Mouse (Mus musculus): ENCODE data around the gene 6330409D20Rik. TPM values are rescaled to one million over a fixed set of nuclear protein-coding genes. Genes with fewer than 3 reads are reported as not detected.

The 6330409D20Rik gene
- polyA plus RNA-seq, 1 experiment from 2014 or later, result 3.0 TPM

DNA sequence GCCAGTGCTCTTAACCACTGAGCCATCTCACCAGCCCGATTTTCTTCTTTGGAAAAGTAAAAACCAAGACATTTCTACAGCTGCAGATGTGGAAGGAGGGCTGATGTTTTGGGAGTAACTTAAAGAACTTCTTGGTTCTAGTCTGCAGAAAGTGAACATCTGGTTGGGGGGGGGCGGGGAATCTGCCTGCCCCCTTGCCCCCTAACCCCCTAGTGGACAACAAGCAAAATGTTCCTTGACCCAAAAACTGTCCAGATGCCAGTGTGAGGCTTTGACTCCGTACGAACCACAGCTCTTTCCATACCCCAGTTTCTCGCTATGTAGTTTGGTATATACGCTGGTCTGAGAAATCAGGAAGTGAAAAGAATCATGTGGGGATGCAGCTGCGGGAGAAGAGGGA is 9.4 kb upstream of the 6330409D20Rik start:
- Histone ChIP-seq H3K27ac (ENCODE audit: low read depth, low read length) (peak overlapping the region; percentile 61; the same call in 1 of the 2 replicates), H3K9me3 (ENCODE audit: control insufficient read depth, low read length) (no peaks in the 10 kb centered on the region), H3K27me3 (ENCODE audit: control insufficient read depth, insufficient read depth, low read length) (no peaks in the 10 kb centered on the region), H3K9ac (ENCODE audit: low read depth, low read length) (no peak overlapping the region), H3K4me3 (ENCODE audit: low read depth, low read length) (no peak overlapping the region), H3K4me1 (replicated peaks; ENCODE audit: control insufficient read depth, insufficient read depth, low read length) (peaks cover 5% of the 10 kb centered on the region), H3K36me3 (ENCODE audit: control insufficient read depth, insufficient read depth, low read length) (0 out of 2 replicates have a peak, but pooled peaks cover 3% of the 10 kb centered on the region), H3K4me2 (replicated peaks; ENCODE audit: low read depth, low read length) (no peak overlapping the region)
- 74% methylated on average over 7 of the region's 7 CpGs for WGBS
- ATAC-seq (ENCODE audit: low FRiP score) (no peak), DNase-seq (ENCODE audit: low spot score) (no peak)

DNA sequence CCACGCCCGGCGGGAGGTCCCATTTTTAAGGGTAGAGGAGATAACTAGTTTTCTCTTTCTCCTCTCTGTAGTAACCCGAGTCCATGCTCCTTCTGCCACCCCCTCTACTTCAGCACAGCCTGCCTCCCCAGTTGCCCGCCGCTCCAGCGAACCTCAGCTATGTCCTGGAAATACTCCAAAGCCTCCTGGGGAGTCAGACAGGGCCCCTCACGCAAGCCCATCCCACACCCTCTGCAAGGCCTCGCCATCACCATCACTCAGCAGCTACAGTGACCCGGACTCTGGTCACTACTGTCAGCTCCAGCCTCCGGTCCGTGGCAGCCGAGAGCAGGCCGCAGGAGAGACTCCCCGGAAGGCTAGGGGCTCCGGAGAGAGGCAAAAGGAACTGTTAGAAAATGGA is 8.3 kb upstream of the 6330409D20Rik start:
- ATAC-seq (ENCODE audit: low FRiP score), result no peak
- WGBS, result 89% methylated on average over 16 of the region's 16 CpGs
- no peak overlapping the region for H3K4me3 ChIP-seq (ENCODE audit: low read depth, low read length)
- DNase-seq (ENCODE audit: low spot score), result no peak
- H3K27me3 ChIP-seq (ENCODE audit: control insufficient read depth, insufficient read depth, low read length), result no peaks in the 10 kb centered on the region
- no peak overlapping the region for H3K27ac ChIP-seq (ENCODE audit: low read depth, low read length)
- no peak overlapping the region for H3K4me2 ChIP-seq (replicated peaks; ENCODE audit: low read depth, low read length)
- H3K36me3 ChIP-seq (ENCODE audit: control insufficient read depth, insufficient read depth, low read length), result 0 out of 2 replicates have a peak, but pooled peaks cover 3% of the 10 kb centered on the region
- H3K9ac ChIP-seq (ENCODE audit: low read depth, low read length), result no peak overlapping the region
- peaks cover 5% of the 10 kb centered on the region for H3K4me1 ChIP-seq (replicated peaks; ENCODE audit: control insufficient read depth, insufficient read depth, low read length)
- H3K9me3 ChIP-seq (ENCODE audit: control insufficient read depth, low read length), result no peaks in the 10 kb centered on the region

DNA sequence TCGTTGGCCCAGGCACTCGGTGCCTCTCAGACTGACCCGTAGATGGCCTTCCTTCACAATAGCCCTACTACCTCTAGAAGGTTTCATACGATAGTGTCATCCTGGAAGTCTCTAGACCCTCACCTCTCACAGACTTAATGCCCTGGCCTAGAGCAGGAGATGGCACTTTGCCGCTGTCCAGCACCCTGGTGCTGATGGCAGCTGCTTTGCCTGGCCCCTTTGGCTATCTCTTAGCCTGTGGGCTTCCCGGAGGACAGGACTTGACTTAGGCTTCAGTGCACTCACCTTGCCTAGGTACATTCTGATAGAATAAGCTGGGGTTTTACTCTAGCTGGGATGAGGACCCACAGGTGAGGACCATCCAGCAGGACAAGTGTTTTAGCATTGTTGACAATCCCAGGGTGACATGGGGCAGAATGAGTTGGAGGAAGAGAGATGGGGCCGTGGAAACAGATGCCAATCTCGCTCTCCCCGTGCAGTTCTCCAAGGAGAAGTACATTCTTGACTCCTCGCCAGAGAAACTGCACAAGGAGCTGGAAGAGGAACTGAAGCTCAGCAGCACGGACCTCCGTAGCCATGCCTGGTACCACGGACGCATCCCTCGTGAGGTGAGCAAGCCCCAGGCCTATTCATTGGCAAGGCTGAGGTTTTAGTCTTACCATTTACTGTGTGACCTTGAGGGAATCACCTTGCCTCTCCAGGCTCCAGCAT is 3.6 kb upstream of the 6330409D20Rik start:
- Histone ChIP-seq H3K27ac (ENCODE audit: low read depth, low read length) (no peak overlapping the region), H3K4me2 (replicated peaks; ENCODE audit: low read depth, low read length) (no peak overlapping the region), H3K9ac (ENCODE audit: low read depth, low read length) (no peak overlapping the region), H3K36me3 (ENCODE audit: control insufficient read depth, insufficient read depth, low read length) (0 out of 2 replicates have a peak, but pooled peaks cover 3% of the 10 kb centered on the region), H3K4me1 (replicated peaks; ENCODE audit: control insufficient read depth, insufficient read depth, low read length) (0 out of 2 replicates have a peak, but pooled peaks cover 4% of the 10 kb centered on the region), H3K27me3 (ENCODE audit: control insufficient read depth, insufficient read depth, low read length) (no peaks in the 10 kb centered on the region; the same call in none of the 2 replicates), H3K4me3 (ENCODE audit: low read depth, low read length) (no peak overlapping the region), H3K9me3 (ENCODE audit: control insufficient read depth, low read length) (no peaks in the 10 kb centered on the region)
- WGBS, result 77% methylated on average over 15 of the region's 15 CpGs
- DNase-seq (ENCODE audit: low spot score) (no peak), ATAC-seq (ENCODE audit: low FRiP score) (no peak)

DNA sequence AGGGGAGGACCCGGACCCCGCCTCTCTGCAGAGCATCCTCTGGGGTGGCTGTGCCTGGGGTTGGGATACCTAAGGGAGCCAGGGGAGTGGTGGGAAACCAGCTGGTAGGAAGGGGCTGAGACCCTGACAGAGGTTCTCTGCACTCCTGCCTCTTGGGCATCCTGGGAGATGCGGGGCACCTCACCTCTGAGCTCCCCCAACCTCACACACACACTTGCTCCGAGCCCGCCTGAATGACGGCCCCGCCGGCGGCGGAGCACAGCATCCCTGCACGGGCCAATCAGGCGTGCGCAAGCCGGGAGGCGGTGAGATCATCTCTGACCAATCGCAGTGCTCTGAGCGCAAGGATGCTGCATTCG is 1.3 kb upstream of the 6330409D20Rik start:
- Histone ChIP-seq H3K9ac (ENCODE audit: low read depth, low read length) (peak overlapping the region; percentile 79), H3K4me3 (ENCODE audit: low read depth, low read length) (peak overlapping the region; percentile 72), H3K36me3 (ENCODE audit: control insufficient read depth, insufficient read depth, low read length) (0 out of 2 replicates have a peak, but pooled peaks cover 3% of the 10 kb centered on the region), H3K4me1 (replicated peaks; ENCODE audit: control insufficient read depth, insufficient read depth, low read length) (0 out of 2 replicates have a peak, but pooled peaks cover 4% of the 10 kb centered on the region), H3K4me2 (replicated peaks; ENCODE audit: low read depth, low read length) (peak overlapping the region; percentile 97), H3K27me3 (ENCODE audit: control insufficient read depth, insufficient read depth, low read length) (no peaks in the 10 kb centered on the region; the same call in none of the 2 replicates), H3K27ac (ENCODE audit: low read depth, low read length) (peak overlapping the region; percentile 89), H3K9me3 (ENCODE audit: control insufficient read depth, low read length) (no peaks in the 10 kb centered on the region)
- 1% methylated on average over 18 of the region's 18 CpGs for WGBS
- peak; percentile 88 for ATAC-seq (ENCODE audit: low FRiP score)
- peak; percentile 86 for DNase-seq (ENCODE audit: low spot score)

DNA sequence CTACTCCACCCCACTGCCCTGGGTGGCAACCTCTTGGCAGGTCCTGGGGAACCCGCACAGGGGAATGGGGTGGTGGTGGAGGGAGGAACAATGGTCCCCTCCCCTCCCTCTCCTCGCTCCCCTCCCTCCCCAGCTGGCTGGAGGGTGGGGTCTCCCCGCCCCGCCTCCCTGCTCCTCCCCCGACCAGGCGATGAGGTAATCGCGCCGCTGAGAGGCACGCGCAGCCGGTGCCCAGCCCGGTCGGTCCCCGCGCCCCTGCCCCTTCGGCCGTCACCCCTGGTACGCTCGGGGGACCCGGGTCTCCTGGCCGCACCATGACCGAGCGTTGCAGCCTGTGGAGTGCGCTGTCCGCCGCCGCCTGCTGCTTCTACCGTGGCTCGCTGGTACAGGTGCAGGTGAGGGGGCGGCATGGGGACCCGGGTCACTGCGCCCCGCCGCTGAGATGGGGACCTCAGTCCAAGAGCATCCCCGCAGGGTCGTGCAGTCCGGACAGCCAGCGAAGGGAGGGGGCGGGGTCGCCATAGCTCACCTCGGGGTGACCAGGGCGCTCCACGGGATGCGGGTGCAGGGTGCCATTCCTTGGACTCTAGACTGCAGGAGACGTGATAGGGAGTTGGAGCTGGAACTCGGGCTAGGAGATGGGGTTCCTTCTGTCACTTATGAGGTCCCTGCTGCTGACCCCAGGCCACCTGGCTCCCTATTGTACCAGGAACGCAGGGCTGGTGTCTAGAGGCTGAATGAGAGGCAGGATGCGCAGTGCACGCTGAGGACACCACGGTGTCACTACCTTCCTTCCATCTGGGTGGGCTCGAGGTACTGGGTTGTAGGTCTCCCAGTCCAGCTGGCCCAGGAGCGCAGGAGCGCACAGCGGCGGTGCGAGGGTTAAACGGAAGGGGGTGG is 707 bp upstream of the 6330409D20Rik start:
- H3K9ac ChIP-seq (ENCODE audit: low read depth, low read length), result peak overlapping the region; percentile 79
- H3K4me1 ChIP-seq (replicated peaks; ENCODE audit: control insufficient read depth, insufficient read depth, low read length), result 0 out of 2 replicates have a peak, but pooled peaks cover 4% of the 10 kb centered on the region
- WGBS, result 1% methylated on average over 48 of the region's 58 CpGs
- ATAC-seq (ENCODE audit: low FRiP score) (peak; percentile 69), DNase-seq (ENCODE audit: low spot score) (peak; percentile 78)
- H3K9me3 ChIP-seq (ENCODE audit: control insufficient read depth, low read length), result no peaks in the 10 kb centered on the region
- peak overlapping the region; percentile 89 for H3K27ac ChIP-seq (ENCODE audit: low read depth, low read length)
- peak overlapping the region; percentile 97 for H3K4me2 ChIP-seq (replicated peaks; ENCODE audit: low read depth, low read length)
- no peaks in the 10 kb centered on the region for H3K36me3 ChIP-seq (ENCODE audit: control insufficient read depth, insufficient read depth, low read length)
- peak overlapping the region; percentile 72 for H3K4me3 ChIP-seq (ENCODE audit: low read depth, low read length)
- no peaks in the 10 kb centered on the region; the same call in none of the 2 replicates for H3K27me3 ChIP-seq (ENCODE audit: control insufficient read depth, insufficient read depth, low read length)

DNA sequence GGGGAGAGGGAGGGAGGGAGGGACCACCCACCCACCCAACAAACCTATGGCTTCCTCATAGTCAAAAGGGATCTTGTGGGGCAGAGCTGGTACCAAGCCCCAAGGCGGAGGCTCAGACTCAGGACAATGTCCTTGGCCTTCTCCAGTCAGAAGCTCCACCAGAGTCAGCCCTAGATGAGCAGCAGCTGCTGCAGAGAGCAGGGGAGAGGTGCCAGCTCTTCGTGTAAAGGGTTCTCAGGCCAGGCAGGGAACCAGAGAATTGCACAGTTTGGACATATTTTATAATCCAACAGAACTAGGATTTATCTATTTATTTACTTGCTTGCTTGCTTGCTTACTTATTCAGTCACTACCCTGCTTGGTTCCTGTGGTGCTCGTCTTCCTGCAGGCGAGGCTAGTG is 1.5 kb downstream of the 6330409D20Rik start:
- no peaks in the 10 kb centered on the region for H3K9me3 ChIP-seq (ENCODE audit: control insufficient read depth, low read length)
- H3K4me1 ChIP-seq (replicated peaks; ENCODE audit: control insufficient read depth, insufficient read depth, low read length), result peaks cover 4% of the 10 kb centered on the region; the same call in 1 of the 2 replicates
- ATAC-seq (ENCODE audit: low FRiP score) (no peak), DNase-seq (ENCODE audit: low spot score) (no peak)
- 80% methylated on average over 4 of the region's 4 CpGs for WGBS
- no peaks in the 10 kb centered on the region; the same call in none of the 2 replicates for H3K27me3 ChIP-seq (ENCODE audit: control insufficient read depth, insufficient read depth, low read length)
- no peak overlapping the region for H3K4me2 ChIP-seq (replicated peaks; ENCODE audit: low read depth, low read length)
- no peak overlapping the region for H3K9ac ChIP-seq (ENCODE audit: low read depth, low read length)
- no peaks in the 10 kb centered on the region for H3K36me3 ChIP-seq (ENCODE audit: control insufficient read depth, insufficient read depth, low read length)
- no peak overlapping the region for H3K4me3 ChIP-seq (ENCODE audit: low read depth, low read length)
- no peak overlapping the region for H3K27ac ChIP-seq (ENCODE audit: low read depth, low read length)

DNA sequence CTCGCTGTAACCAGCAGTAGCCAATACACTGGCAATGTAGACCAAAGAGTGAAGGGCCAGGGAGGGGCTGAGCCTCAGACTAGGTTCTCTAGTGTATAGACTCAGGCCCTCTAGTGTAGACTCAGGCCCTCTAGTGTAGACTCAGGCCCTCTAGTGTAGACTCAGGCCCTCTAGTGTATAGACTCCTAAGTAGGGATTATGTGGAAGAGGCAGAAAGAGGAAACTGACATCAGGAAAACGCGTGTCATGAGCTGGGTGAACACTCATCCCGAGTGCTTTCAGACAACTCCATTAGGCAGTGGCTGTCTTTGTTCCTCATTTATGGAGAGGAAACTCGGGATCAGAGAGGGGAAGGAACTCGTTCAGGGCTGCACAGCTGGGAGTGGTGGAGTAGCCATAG is 3.8 kb downstream of the 6330409D20Rik start:
- H3K27ac ChIP-seq (ENCODE audit: low read depth, low read length), result no peak overlapping the region
- peaks cover 4% of the 10 kb centered on the region; the same call in 1 of the 2 replicates for H3K4me1 ChIP-seq (replicated peaks; ENCODE audit: control insufficient read depth, insufficient read depth, low read length)
- H3K9ac ChIP-seq (ENCODE audit: low read depth, low read length), result no peak overlapping the region
- DNase-seq (ENCODE audit: low spot score), result no peak
- no peak overlapping the region for H3K4me2 ChIP-seq (replicated peaks; ENCODE audit: low read depth, low read length)
- H3K9me3 ChIP-seq (ENCODE audit: control insufficient read depth, low read length), result no peaks in the 10 kb centered on the region
- no peaks in the 10 kb centered on the region for H3K36me3 ChIP-seq (ENCODE audit: control insufficient read depth, insufficient read depth, low read length)
- no peak for ATAC-seq (ENCODE audit: low FRiP score)
- WGBS, result 54% methylated on average over 6 of the region's 6 CpGs
- no peaks in the 10 kb centered on the region; the same call in none of the 2 replicates for H3K27me3 ChIP-seq (ENCODE audit: control insufficient read depth, insufficient read depth, low read length)
- no peak overlapping the region for H3K4me3 ChIP-seq (ENCODE audit: low read depth, low read length)

DNA sequence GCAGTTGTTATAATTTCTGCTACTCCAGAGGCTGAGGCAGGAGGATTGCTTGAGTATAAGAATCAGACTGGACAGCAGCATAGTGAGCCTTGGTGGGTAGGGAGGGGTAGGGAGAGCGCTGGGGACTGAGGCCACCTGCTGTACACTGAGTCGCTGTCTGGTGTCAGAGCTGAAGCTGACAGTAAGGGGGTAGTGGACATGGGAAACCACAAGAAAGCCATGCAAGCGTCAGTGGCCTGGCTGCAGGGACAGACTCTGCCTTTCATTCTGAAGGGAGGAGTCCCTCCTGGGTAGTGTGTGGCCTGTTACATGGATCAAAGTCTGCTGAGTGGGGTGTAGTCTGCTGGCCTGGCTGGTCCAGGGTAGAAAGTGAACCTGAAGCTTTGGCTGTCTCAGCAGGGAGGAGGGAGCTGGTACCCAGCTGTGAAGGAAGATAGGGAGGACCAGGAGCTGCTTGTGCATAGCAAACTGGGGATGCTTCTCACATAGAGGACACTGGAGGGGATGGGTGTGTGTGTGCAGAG is 4.4 kb downstream of the 6330409D20Rik start:
- ATAC-seq (ENCODE audit: low FRiP score), result no peak
- H3K4me2 ChIP-seq (replicated peaks; ENCODE audit: low read depth, low read length), result no peak overlapping the region
- 45% methylated on average over 3 of the region's 3 CpGs for WGBS
- H3K4me1 ChIP-seq (replicated peaks; ENCODE audit: control insufficient read depth, insufficient read depth, low read length), result no peaks in the 10 kb centered on the region; the same call in 1 of the 2 replicates
- H3K36me3 ChIP-seq (ENCODE audit: control insufficient read depth, insufficient read depth, low read length), result no peaks in the 10 kb centered on the region
- H3K9ac ChIP-seq (ENCODE audit: low read depth, low read length), result no peak overlapping the region
- H3K27ac ChIP-seq (ENCODE audit: low read depth, low read length), result no peak overlapping the region
- H3K27me3 ChIP-seq (ENCODE audit: control insufficient read depth, insufficient read depth, low read length), result no peaks in the 10 kb centered on the region; the same call in none of the 2 replicates
- no peak for DNase-seq (ENCODE audit: low spot score)
- no peaks in the 10 kb centered on the region for H3K9me3 ChIP-seq (ENCODE audit: control insufficient read depth, low read length)
- H3K4me3 ChIP-seq (ENCODE audit: low read depth, low read length), result no peak overlapping the region

All from hindbrain, embryonic 11.5 days (tissue).